Mouse (Mus musculus): ENCODE results near the gene Dhx35. TPM values are rescaled to one million over a fixed set of nuclear protein-coding genes. Genes with fewer than 3 reads are reported as not detected.

Dhx35 gene
- 10 to 100 TPM; 10.6 to 11.2 TPM for total RNA-seq (2021)
- long read RNA-seq, experiment 1, partial matches to known transcripts = 2 of 3 reads
- long read RNA-seq, experiment 1, other reads (novel, unspliced or antisense) = 0 of 3 reads
- long read RNA-seq, experiment 2, partial matches to known transcripts = 1 of 5 reads
- long read RNA-seq, experiment 2, other reads (novel, unspliced or antisense) = 1 of 5 reads

GRCm38 (mm10) chr2:158794494-158795004 lies at the start of gene Dhx35:
Dhx35 (plus strand) TSS chr2:158794807.
- peak; percentile 96 for DNase-seq

GRCm38 (mm10) chr2:158745049-158745482 lies 49.5 kb upstream of the Dhx35 start:
- peak in 1 of 2 experiments; percentile 42 for DNase-seq

- DNase-seq = no peak
These were observed 48.4 kb upstream of the Dhx35 start for GRCm38 (mm10) chr2:158746164-158746563.

GRCm38 (mm10) chr2:158749366-158749765 lies 45.2 kb upstream of the Dhx35 start:
- DNase-seq = no peak

- DNase-seq = no peak
These were observed 34.4 kb upstream of the Dhx35 start for GRCm38 (mm10) chr2:158760231-158760630.

- no peak for DNase-seq
These were observed 32.3 kb upstream of the Dhx35 start for GRCm38 (mm10) chr2:158762339-158762738.

- peak; percentile 96 to 97 for DNase-seq
These were observed 26.8 kb upstream of the Dhx35 start, which contains the start of gene Fam83d for GRCm38 (mm10) chr2:158767742-158768339. Fam83d (plus strand) TSS chr2:158768093.

GRCm38 (mm10) chr2:158768350-158768749 lies 26.3 kb upstream of the Dhx35 start:
- DNase-seq = peak; percentile 31 to 48

- no peak for DNase-seq
These were observed 25.8 kb upstream of the Dhx35 start for GRCm38 (mm10) chr2:158768771-158769170.

GRCm38 (mm10) chr2:158770126-158770757 lies 24.4 kb upstream of the Dhx35 start:
- DNase-seq = peak in 1 of 2 experiments; percentile 20

GRCm38 (mm10) chr2:158771066-158771763 lies 23.4 kb upstream of the Dhx35 start:
- DNase-seq = no peak

GRCm38 (mm10) chr2:158772808-158773207 lies 21.8 kb upstream of the Dhx35 start:
- DNase-seq = no peak

- peak; percentile 20 to 48 for DNase-seq
These were observed 19.7 kb upstream of the Dhx35 start for GRCm38 (mm10) chr2:158774886-158775285.

GRCm38 (mm10) chr2:158776716-158777115 lies 17.9 kb upstream of the Dhx35 start:
- DNase-seq = no peak

- no peak for DNase-seq
These were observed 17.1 kb upstream of the Dhx35 start for GRCm38 (mm10) chr2:158777490-158777889.

- no peak for DNase-seq
These were observed 16.3 kb upstream of the Dhx35 start for GRCm38 (mm10) chr2:158778349-158778748.

- no peak for DNase-seq
These were observed 13.5 kb upstream of the Dhx35 start for GRCm38 (mm10) chr2:158781126-158781525.

GRCm38 (mm10) chr2:158786927-158787795 lies 7.4 kb upstream of the Dhx35 start:
- peak in 1 of 2 experiments; percentile 61 for DNase-seq

- peak in 1 of 2 experiments; percentile 12 for DNase-seq
These were observed 436 bp downstream of the Dhx35 start for GRCm38 (mm10) chr2:158795043-158795442.

- no peak for DNase-seq
These were observed 1.3 kb downstream of the Dhx35 start for GRCm38 (mm10) chr2:158795875-158796274.

GRCm38 (mm10) chr2:158799328-158799727 lies 4.7 kb downstream of the Dhx35 start:
- DNase-seq = no peak
